Mouse (Mus musculus) heart, postnatal 4 days (tissue): ENCODE results near the gene Nkain4. TPM values are rescaled to one million over a fixed set of nuclear protein-coding genes. Genes with fewer than 3 reads are reported as not detected.
A peak's percentile ranks its signal among the peaks of the same experiment; 100 is the strongest.

Experiments
- DNase-seq: peaks from one replicate; pipeline ENCODE4 v3.0.0; 2021
- total RNA-seq, 2 experiments: library from RNA; stranded (reverse); gene quantifications; 2 replicates each; pipeline ENCODE4 v1.2.3; 2021

Nkain4 gene
- 10 to 100 TPM; 12.5 to 13.4 TPM for total RNA-seq

DNA sequence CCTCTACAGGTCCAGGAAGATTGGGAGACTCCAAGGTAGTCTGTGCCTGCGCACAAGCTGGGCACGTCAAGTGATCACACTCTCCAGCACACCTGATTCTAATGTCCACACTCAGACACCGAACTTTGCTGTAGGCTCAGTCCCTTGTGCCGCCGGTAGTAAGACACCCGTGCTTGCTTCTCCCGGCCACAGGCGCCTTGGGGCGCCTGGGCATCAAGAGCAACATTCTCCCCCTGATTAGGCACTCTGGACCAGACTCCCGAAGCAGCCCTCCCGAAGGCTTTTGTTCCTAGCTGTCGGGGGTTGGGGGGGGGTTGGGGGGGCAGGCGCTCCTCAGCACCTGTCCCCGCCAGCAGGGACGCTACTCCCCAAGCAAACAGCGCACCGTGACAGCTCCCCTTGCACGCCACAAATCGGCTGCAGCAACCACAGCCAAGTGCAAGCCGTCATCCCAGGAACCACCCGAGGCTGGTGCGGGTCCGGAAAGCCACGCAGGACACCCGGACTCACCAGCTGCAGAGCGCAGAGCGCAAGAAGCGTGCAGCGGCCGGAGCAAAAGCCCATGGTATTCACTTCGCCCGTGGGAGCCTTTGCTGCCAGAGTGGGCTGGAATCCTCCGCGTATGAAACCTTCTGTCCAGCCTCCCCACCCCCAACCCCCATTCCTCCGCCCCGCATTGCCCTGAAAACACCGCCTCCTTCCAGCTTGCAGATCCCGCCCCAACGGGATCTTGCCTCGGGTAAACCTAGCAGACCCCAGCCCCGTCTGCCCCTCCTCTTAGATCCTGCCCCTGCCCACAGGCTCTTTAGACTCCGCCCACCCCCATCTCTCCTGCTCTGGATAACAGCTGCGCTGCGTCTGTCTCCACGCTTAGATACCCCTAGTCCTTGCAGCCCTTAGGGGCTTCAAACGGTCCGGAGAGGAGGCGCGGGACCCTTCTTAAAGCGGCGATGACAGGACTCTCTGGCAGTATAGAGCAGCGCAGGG is at the start of gene Nkain4:
Nkain4 (minus strand) TSS at position 639 of the 987 bp plus-strand sequence.
- DNase-seq, result peak; percentile 67

DNA sequence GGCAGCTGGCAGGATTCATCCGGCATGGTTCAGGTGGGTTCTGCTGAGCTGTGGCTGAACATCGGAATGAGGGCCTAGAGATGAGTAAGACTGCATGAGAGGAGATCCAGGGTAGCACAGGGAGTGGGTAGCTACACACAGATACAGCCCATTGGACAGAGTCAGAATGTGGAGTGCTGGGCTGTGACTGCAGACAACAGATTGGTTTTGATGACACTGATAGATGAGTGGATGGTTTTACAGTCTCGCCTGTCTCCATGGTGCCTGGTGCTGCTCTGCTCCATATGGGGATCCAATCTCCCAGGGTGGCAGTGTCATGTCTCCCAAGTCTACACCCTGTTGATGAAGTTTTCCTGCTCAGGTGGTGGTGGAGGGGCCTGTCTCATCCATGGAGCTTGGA is 42.4 kb upstream of the Nkain4 start:
- DNase-seq, result no peak

DNA sequence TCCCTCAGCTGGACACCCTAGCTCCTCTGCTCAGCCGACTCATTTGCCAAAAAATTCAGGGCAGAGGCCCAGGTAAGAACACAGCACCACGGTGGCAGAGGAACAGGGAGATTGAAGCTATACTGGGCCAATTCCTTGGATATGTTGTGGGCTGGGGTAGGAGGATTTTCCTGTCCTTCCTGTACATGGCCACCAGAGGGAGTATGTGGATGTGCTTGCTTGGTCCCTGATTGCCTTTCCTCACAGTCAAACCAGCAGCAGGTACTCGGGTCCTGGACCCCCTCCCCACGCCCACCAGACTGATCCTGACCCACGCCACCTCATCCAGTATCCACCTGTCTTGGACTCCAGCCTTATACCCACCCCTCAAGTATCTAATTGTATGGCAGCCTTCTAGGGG is 41.9 kb upstream of the Nkain4 start:
- DNase-seq, result peak; percentile 55

- DNase-seq, result no peak
Measured at GRCm38 (mm10) chr2:180995457-180995856, 41.0 kb upstream of the Nkain4 start.

GRCm38 (mm10) chr2:180994360-180994759 is 39.9 kb upstream of the Nkain4 start:
- DNase-seq, result no peak

GRCm38 (mm10) chr2:180990347-180990746 is 35.8 kb upstream of the Nkain4 start:
- no peak for DNase-seq

- DNase-seq, result no peak
Measured at GRCm38 (mm10) chr2:180988948-180989347, 34.4 kb upstream of the Nkain4 start.

- DNase-seq, result peak; percentile 39
Measured at GRCm38 (mm10) chr2:180988347-180988913, 33.9 kb upstream of the Nkain4 start.

DNA sequence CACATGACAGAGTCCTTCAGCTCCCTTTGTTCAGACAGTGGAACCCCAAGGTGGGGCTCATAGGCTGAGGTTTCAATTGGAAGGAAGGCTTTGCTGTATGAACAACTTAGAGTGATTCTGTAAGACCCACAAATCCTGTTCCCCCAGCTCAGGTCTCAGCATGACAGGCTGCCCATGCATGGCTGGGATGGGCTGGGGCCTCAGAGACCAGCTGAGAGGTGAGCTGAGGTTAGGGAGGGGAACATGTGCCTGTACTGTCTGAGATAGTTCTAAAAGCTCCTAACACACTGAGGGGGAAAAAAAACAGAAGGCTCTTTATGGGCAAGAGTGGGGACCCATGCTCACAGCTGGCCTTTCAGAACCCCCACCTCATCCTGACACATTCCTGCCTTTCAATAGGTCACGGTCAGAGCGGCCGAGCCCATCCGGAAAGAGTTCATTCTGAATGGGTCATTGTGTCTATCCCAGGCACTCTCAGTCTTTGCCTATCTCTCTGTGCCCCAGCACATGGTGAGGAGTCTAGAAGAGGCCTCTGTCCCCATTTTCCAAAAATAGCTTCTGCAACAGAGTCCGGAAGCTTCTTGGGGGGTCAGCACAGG is 33.0 kb upstream of the Nkain4 start:
- no peak for DNase-seq

- no peak for DNase-seq
Measured at GRCm38 (mm10) chr2:180987001-180987400, 32.5 kb upstream of the Nkain4 start.

- no peak for DNase-seq
Measured at GRCm38 (mm10) chr2:180986449-180986848, 31.9 kb upstream of the Nkain4 start, which contains the start of gene Col20a1. Gene Col20a1 (plus strand): TSS chr2:180986535.

DNA sequence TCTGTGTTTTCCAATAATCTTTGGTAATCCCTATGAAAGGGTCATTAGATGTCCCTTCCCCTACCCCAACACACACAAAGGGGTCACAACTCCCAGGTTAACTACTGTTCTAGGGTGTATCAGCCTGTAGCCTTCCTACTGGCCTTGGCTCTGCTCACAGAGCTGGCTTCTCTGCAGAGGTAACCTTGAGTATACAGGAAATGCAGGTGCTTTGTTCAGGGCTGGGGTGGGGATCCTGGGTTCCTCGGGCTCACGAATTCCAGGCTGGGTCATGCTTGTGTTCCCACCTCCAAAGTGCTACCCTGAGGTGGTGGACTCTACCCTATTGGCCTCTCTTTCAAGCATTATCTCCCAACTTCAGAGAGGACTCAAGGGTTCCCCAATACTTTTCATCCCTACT is 31.1 kb upstream of the Nkain4 start:
- no peak for DNase-seq

DNA sequence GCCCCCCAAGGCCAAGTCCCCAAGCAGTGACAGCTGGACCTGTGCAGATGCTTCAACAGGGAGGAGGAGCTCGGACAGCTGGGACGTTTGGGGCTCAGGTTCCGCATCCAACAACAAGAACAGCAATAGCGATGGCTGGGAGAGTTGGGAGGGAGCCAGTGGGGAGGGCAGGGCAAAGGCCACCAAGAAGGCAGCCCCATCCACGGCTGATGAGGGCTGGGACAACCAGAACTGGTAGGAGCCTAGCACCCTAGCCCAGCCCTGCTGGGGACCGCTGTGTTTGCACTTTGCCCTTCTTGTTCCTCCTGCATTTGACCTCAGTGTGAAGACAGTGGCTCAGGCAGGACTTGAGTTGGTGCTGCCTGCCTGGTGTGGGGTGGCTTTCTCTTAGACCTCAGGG is 26.6 kb upstream of the Nkain4 start:
- DNase-seq, result no peak

DNA sequence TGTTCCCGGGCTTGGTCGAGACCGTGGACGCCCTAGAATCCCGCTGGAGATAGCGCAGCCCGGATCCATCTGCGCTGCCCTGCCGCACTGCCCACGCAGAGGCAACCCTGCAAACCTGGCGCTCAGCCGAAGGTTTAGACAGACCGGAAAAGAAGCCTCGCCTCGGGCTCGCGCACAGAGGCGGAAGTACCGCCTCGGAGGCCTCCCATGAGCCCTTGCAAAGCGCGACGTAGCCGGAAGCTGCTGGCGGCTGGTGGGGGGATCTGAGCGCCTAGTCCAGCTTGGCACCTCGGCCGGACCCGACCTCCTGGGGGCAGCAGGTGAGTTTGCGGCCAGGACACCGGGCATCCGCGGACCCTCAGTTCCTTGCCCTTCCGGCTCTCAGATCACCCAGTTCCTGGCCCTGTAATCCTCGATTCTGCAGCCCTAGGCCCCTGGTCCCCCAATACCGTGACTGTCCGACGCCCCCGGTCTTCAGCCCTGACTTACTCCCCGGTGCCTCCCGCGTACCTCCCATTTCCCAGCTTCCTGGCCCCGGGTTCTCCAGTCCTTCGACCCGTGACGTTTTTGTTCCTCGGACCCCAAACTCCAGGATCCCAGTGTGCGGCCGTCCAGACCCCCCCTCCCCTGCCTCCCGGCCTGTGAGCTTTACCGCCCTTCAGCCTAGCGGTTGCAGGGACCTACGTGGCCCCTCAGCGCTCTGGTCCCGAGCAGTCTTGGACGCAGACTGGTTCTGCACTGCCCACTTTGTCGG is 12.7 kb upstream of the Nkain4 start, which contains the start of gene Arfgap1:
Arfgap1 (plus strand) TSS at position 216 of the 754 bp plus-strand sequence.
- DNase-seq, result peak; percentile 95

DNA sequence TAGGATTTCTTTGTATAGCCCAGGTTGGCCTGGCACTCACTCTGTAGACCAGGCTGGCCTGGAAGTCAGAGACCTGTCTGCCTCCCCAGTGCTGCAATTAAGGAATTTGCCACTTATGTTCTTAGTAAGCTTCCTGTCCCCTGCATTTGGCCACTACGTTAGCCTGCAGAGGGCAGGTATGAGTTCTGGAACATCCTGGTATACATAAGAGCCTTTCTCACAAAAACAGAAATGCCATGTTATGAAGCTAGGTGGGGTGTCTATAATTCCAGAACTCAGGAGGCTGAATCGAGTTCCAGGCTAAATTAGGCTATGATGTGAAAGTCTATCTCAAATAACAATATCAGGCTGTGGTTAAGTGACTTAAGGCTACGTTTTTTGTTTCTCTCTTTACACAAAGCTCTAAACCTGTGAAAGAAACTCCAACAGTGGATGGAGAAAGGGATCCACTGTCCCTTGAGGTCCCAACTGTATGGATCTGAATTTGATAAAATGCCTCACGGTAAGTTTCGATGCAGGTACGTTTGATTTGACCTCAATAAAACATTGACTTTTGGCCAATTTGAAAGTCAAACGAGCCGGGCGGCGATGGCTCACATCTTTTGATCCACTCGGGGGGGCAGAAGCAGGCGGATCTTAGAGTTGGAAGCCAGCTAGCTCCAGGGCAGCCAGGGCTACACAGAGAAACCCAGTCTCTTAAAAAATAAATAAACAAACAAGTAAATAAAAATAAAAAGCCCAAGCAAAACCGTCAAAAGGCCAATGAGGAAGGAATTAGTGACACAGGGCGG is 11.8 kb upstream of the Nkain4 start:
- DNase-seq, result no peak

DNA sequence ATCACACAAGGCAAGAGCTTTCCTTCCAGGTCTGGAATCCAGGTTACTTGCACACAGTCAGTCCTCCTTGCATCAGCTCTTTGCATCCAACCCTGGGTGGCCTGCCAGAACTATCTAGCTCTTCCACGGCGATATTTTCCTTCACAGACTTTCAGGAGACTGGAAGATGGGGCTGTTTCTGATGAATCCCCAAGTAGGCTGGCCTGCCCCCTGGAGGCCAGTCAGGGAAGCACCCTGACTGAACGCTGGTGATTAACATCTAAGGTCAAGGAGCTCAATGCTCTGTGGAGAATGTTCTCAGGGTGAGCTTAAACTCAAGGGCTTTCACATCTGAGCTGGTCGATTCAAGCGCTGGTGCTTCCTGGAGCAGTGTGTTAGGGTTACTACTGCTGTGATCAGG is 9.5 kb upstream of the Nkain4 start:
- DNase-seq, result peak; percentile 80

- no peak for DNase-seq
Measured at GRCm38 (mm10) chr2:180962616-180963308, 8.3 kb upstream of the Nkain4 start.

DNA sequence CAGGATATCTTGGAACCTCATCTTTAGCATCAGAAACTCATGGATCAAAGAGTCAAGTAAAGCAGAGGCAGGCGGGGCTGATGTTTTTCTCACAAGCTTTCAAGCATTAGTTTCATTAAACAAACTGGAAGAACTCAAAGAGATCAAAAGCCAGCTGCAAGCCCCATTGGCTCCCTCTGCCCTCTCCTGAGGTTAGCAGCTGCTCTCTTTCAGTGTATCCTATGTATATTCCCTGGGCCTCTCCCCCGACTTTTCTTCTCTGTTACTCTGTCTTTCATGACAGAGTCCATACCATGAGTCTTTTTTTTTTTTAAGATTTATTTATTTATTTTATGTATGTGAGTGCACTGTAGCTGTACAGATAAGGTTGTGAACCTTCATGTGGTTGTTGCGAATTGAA is 5.7 kb upstream of the Nkain4 start:
- DNase-seq, result no peak

- DNase-seq, result no peak
Measured at GRCm38 (mm10) chr2:180959605-180960004, 5.1 kb upstream of the Nkain4 start.

DNA sequence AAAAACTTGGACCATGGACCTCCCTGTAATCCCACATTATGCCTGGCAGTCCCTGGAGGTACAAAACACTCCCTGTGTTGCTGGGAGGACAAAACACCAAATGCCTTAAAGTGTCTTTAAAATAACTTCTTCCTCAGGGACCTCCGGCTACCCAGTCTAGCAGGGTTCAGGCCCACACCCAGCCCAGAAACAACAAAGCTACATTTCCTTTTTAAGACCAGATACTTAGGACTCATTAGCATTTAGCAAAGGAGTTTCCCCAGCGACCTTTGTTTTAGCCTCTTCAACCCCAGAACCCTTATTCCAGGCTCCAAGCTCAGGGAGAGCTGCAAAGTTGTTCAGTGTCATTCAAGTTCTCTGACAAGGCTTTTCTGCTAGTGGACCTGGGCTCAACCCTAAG is 861 bp downstream of the Nkain4 start:
- DNase-seq, result no peak

GRCm38 (mm10) chr2:180952731-180953171 is 1.7 kb downstream of the Nkain4 start:
- DNase-seq, result peak; percentile 30
